Mouse (Mus musculus) c-Kit-positive CD71-positive TER-119-negative erythroid progenitor cells, embryonic 14.5 days (primary cell): Measurements from ENCODE around the gene Tcirg1.

ENCODE experiments used
- DNase-seq: peaks from one replicate; pipeline ENCODE4 v3.0.0-alpha.2; 2013; ENCODE audit warnings: low read depth

Tcirg1 gene

DNA sequence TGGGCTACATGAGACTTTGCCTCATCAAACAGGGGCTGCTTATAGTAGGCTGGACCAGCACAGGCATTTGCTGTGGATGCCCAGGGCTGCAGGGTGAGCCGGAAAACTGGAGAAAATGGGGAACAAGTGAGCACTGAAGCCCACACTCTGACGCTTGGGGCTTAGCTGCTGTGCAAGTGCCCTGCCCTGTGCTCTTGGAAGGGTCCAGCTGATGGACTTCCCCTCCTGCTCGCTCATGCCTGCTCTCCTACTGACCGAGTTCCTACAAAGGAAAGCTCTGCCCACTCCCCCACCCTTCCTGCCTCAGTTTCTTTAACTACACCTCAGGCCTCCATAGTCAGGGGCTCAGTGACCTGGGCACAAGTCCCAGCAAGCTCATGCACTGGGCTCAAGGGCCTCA lies 21.1 kb upstream of the Tcirg1 start:
- no peak for DNase-seq

DNA sequence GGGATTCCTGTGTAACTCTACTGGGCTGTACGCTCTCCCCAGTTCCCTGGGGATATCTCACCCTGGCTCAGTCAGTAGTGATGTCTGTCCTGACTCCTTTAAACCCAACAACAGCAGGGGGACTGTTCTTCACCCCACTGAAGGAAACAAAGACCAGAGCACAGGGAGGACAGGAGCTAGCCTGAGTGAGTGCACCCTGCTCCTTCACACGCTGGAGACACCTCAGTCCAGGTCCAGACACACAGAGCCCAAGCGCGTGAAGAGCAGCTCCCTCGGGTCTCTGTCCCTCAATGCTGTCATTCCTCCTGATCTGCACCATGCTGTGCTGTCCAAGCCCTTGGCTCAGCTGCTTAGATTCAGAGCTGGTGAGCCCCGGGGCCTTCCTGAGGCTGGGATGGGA lies 19.8 kb upstream of the Tcirg1 start:
- no peak for DNase-seq

DNA sequence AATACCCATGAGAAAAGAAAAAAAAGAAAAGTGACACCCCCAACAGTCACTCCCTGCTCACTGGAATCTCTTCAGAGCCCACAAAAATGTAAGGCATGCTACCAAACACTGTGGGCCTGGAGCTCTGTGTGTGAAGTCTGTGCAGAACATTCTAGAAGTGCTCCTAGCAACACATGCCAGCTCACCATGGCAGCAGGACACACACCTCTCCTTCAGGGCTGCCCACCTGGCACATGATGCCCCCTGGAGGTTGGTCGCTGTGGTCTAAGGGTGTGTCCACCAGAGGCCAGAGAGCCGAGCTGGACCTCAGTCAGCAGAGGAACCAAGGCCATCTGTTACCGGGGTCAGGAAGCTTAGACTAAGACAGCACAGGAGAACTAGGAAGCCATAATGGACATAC lies 19.3 kb upstream of the Tcirg1 start:
- DNase-seq: no peak

DNA sequence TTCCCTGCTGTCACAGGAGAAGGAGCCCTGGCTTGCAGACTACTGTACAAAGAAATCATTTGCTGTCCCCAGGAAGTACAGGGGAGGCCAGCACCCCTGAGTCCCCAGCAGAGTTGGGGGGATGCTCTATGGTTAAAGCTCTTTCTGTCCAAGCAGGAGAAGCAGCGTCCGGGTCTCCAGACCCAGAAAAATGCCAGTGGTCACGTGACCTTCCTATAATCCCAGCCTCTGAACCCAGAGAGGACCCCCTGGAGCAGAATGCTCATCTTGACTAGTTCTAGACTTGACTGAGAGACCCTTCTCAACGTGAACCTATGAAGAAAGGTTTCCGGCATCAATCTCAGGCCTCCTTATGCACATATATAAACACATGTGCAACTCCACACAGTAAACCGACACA lies 18.9 kb upstream of the Tcirg1 start:
- no peak for DNase-seq

DNA sequence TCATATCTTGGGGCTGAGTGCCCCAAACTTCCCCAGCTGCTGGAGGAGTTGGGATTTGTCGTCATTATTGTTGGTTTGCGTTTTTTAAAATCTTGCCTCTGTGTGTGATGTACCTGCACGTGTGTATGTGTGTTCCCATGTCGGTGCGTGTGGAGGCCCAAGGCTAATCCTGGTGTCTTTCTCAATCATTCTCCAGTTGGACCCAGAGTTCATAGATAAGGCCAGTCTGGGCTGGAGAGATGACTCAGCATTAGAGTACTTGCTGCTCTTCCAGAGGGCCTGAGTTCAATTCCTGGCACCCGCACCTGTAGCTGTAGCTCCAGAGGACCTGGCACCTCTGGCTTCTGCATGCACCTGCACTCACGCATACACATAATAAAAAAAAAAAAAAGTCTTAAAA lies 17.9 kb upstream of the Tcirg1 start:
- no peak for DNase-seq

DNA sequence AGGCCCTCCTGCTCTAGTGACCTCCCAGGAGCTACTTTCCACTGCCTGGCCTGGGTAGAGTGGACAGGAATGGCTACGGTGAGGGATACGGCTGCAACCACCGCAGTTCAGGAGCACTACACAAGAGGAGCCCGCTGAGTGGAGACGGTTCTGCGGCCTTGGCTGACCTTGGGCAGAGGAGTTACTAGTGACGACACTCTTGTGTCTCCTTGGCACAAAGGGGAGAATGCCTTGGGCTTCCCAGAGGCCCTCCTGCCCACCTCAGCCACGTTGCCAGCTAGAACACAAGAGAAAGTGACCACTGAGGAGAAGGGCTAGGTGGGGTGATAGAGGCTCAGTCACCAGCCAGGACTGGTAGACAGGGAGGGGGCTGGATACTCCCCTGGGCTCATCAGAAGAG lies 17.3 kb upstream of the Tcirg1 start:
- no peak for DNase-seq

DNA sequence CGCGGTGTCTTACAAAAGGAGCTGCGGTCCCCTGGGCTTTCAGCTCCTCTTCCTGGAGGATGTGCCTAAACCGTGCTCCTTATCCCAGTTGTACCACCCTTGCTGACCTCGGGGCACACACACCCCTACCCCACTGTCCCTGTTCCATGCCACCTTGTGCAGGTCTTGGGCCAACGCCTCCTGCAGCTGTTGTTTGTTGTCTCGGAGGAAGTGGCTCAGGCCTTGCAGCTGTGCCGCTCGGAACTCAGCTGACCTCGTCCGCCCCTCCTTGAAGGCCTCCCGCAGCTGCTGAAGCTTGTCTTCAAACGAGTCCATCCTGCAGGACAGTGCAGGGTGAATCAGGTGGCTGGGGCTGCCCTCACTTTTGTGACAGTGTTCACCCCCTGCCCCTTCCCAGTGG lies 16.7 kb upstream of the Tcirg1 start:
- DNase-seq: no peak

DNA sequence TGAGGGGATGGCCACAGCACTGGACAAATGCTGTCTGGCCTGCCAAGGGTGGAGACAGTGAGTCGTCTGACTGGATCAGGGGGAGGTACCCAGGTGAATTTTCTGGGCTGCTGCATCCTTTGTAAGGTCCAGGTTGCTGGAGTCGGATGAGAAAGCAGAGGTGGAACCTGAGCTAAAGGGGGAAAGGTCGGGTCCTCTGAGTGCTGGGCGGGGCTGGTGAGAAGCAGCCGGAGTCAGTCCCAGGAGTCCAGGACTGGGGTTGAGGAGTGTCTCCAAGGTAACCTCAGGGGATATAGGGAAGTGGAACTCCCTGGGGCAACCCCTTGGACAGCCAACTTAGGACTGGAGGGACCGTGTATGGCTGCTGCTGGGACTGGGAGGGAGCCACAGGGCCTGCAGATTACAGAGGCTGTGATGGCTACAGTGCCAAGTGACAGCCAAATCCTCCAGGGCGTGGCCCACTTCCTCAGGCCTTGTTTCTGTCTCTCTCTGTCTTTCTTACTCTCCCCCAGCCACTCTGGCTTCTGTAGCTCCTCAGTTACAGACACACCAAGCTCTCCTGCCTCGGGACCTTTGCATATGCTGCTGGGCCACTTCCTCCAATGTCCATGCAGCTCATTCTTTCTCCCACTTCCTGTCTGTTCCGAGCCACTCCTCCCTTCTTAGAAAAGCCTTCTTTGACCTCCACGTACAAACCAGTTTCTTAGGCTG lies 15.9 kb upstream of the Tcirg1 start:
- no peak for DNase-seq

DNA sequence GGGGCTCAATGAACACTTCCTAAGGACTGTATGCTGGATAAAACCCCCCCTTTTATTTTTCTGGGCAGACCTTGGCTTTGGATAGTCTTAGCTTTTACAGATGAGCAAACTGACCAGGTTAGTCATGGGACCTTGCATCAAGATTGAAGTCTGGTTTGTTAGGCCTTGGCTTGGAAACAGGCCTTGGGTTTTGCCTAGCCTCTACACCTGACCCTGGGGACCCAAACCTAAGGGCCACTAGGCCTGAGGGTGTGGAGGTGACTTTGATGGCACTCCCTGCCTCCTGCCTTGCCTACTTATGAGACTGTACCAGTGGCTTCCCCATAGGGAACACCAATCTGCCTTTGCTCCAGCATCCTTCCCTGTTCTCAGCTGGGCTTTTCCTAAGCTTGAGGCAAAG lies 13.0 kb upstream of the Tcirg1 start:
- no peak for DNase-seq

DNA sequence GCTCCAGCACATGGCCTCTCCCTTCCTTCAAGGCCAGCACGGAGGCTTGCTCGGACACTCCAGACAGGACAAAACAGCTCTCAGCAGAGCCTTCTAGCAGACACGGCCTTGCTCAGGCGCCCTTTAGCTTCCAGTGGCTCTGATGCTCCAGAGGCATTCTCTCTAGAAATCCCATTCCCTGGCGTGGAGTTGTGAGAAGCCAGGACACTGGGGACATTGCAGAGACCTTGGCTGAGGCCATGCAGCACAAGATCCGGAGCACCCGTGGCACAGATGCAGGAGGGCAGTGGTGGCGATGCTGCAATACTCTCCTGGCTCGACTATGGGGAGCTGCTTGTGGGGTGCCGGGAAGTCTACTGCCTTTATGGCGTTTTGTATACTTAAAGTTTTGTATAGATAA lies 9.8 kb upstream of the Tcirg1 start:
- no peak for DNase-seq

DNA sequence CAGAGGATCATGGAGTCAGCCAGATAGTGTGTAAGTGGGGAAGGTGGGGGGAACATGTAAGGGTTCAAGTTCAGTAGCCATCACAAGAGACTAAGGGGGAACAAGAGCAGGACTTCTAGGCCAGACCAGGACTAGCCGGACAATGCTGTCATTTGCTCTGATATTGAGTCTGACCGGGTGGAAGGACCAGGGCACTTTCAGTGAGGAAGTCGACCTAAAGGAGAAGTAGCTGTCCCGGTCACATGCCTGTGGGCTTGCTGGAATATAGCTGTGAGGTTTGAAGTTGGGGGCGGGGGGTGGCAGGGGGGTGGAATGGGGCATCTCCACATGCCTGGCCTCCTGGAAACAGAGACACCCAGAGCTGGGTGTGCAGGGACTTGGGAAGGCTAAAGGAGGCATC lies 7.6 kb upstream of the Tcirg1 start:
- DNase-seq: no peak

DNA sequence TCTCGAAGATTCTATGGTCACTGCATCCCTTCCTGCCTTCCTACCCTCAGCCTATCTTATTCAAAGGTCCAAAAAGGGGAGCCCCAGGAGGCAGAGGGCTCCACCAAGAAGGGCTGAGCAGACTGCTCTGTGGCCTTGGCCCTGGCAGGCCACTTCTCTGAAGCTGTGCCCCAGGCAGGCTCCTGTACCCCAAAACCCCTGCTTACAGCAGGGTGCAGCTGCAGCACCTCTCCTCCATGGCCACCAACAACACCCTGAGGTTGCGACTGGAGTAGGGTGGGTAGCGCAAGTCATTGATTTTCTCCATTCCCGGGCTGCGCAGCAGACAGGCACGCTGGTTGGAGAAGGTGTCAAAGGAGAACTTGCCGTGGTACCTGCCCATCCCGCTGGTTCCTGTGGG lies 6.8 kb upstream of the Tcirg1 start:
- DNase-seq: no peak

DNA sequence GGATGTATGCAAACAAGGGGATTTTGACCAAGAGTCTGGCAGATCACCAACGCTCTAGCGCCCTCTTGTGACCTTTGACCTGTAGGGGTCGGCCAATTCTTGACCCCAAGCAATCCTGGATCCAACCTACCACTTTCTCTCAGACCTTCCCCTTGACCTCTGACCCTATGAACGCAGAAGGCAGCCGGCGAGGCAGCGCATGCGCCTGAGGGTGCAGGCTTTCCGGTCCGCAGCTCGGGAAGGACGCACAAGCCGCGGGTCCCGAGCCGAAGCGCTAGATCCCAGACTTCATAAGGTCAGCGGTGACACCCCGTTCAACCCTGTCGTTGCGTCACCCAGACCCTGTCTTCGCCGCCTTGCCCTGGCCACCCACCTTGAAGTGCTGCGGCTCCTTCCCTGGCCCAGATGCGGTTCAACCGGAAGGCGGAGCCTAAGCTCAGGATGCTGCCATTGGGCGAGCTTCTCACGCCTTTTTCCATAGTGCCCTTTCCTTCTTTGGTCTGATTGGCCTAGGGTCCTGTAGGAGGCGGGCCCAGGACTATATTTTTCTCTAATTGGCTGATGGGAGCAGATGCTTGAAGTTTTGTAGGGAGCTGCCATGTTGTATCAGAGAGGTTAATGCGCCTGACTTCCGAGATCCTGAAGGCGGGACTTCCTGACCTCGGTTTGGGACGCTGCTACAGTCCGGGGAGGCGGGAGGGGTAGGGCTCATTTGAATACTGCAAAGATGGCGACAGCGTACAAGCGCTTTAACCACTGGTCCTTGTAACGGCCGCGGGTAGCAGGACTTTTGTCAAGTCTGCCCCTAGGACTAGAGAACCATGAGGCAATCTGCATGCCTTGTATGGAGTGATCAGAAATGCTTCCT lies 5.6 kb upstream of the Tcirg1 start, which contains the start of gene Ndufs8:
Ndufs8 (minus strand) TSS at position 438 of the 868 bp plus-strand sequence.
- DNase-seq: peak; percentile 99

DNA sequence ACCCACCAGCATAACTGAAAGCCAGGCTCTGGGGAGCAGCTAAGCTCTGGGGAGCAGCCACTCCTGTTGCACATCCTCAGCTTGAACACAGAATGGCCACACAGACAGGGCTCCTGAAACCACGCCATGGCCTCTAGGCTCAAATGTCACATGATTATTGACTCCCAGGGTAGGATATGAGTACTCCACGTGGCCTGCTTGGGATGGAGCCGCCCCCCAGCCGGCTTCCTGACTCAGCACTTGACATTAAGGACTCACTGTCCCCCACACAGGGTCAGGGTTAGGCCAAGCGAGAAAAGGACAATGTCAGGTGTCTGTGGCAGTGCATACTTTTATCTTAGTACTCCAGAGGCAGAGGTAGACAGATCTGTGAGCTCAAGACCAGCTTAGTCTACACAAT lies 3.3 kb upstream of the Tcirg1 start:
- DNase-seq: no peak

DNA sequence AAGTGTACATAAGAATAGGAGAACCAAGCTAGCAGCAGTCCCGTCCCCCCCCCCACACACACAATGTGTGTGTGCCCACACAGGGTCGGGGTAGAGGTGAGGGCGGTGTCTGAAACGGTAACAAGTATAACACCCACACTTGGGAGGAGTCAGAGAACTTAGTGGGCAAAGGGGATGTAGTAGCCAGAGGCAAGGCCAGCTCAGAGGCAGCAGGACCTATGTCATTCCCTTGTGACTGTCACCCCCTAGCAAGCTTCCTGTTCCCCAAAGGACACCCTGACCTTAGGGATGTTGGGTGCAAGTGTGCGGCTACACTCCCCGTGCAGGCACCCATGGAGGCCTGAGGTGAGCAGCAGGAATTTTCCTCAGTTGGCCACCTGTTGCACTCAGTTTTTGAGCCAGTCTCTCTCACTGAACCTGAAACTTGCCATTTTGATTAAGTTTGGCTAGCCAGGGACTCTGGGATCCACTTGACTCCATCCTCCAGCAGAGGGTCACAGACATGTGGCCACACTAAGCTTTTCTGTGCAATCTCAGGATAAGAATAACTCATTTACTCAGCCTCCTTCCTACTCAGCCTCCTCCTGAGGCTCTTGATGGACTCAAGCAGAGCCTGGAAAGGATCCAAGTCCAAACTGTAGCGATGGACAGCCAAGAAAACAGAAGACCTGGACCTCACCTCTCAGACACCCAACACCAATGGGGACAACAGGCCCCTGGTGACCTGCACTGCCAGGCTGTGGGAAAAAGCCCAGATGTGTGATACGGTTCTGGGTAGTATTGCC lies 1.1 kb upstream of the Tcirg1 start:
- DNase-seq: no peak

DNA sequence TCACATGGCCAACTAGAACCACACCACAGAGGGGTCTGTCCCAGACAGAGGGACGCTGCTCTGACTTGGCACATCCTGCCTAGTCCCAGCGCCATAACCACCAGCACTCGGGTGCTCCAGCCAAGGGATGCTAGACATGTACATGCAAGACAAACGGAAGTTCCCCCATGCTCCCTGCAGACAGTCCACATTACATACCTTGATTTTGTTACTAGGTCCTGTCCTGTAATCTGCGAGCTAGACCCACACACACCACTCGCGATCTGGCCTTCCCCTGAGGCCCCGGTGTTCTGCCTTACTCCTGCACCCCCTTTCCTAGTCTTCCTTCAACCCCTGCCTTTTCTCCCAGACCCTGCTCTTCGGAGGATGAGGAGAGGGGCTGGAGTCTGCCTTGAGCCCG lies 607 bp downstream of the Tcirg1 start:
- no peak for DNase-seq

DNA sequence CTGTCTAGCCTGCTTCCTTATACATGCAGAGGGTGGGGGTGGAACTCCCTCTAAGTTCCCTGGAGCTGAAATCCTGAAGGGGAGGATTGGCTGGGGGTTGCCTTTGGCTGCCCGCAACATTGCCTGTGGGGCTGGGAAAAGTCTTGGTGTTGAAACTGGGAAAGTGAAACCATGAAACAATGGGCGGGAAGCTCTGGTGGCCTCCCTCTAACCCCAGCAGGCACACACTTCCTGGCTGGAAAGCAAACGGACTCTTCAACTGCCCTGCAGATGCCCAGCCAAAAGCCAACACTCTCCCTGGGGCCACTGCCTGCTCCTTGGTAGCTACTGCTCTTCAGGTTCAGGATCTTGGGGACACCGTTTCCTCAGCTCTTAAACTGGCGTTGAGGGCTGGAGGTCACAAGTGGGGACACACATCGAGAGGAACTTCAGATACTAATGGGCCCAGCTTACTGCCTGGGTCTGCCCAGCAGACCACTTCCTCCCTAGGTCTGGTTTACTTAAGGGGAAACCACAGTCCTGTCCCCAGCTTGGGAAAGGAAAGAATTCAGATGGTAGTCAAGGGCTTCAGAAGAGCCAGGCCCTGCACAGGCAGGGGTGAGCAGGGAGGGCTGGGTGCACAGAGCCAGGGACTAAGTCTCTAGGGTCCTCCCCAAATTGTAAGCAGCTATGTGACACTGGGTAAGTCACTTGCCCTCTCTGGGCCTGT lies 1.5 kb downstream of the Tcirg1 start:
- no peak for DNase-seq

DNA sequence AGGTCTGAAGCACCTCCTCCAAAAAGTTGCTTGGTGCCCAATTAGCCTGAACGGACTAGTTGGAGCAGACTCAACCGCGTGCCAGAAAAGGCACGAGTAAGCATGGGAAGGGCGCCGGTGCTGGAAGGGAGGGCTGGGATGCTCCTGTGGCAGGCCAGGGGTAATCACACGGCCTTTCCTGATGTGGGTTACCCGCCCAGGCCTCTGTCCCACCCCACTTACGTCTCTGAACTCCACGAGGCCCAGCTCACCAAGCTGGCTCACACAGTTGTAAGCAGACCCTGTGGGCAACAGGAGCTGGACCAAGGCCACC lies 2.6 kb downstream of the Tcirg1 start:
- no peak for DNase-seq

DNA sequence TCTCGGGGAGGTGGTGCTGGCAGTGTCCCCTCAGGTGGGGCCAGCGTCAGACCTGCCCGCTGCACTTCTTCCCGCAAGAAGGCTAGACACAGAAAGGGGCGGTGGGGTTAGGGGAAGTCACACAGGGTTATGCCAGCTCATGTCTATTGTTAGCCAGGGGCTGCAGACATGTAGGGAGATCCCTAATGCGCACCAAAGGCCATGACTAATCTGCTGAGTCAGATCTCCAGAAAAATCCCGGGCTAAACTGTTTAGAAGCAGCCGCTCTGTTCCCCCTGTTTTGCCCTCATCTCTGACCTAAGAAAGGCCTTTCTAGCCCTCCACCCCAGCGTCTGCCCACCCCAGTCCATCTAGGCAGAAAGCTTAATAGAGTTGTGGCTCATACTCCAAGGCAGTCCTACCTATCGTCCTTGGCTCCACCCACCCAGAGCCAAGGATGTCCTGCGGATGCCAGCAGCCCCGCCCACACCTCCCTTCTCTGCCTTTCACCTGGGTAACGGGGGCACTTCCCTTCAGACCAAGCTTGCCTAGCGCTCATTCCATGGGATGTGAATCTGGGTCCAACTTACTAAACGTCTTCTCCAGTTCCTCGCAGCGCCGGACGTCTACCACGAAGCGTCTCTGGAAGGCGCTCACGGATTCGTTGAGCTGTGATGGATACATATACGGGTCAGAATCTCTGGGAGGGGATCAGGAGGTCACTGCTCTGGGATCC lies 3.1 kb downstream of the Tcirg1 start:
- no peak for DNase-seq

DNA sequence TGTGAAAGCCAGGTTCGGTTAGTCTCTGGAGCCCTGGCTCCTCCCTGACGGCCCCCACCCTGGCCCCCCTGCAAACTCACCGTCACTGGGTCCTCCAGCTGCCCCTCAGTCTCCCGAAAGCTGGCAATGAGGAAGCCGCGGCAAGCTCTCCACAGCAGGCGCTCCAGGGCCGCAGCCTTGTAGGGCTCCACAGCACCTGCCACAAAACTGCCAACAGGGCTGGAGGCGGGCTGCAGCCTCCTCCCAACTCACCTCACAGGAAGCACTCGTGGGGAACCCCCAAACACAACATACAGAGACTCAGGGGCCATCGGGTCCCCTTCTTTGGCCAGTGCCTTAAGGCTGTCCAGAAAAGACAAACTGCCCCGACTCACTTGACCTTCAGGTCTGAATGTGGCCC lies 4.0 kb downstream of the Tcirg1 start:
- DNase-seq: no peak

DNA sequence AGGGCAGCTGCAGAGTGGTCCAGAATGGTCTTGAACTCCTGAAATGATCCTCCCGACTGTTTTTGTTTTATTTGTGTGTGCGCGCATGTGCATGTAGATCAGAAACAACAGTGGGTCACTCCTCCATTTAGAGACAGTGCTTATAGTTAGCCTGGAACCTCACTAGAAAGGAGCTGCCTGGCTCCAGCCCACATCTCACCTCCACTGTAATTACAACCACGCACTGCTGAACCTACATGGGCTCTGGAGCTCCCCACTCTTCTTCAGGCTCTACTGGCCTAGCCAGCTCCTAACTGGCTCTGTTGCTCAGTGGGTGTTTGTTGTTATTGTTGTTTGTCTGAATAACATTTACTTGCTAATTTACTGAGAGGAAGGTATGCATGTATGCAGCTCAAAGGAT lies 7.3 kb downstream of the Tcirg1 start:
- no peak for DNase-seq

DNA sequence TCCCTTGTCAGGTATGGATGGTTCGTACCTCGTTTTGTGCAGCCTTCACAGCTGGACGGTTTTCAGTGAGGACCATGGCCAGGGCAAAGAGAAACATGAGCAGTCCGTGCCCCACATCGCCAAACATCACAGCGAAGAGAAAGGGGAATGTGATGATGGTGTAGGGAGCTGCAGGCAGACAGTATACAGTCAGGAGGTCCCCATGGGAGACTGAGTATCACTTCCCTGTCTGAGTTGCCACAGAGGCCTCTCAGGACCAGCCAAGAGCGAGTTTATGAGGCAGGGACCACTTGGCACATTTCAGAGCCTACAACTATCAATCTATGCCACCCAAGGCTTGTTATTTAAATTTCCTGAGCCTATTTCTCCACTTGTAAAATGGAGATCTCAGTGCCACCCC lies 8.0 kb downstream of the Tcirg1 start:
- no peak for DNase-seq
